Mouse (Mus musculus): Measurements from ENCODE around the gene Commd6.

Commd6 gene

GRCm38 (mm10) chr14:101640153-101640843, at the start of gene Commd6:
Gene Commd6, minus strand, starts transcription at chr14:101640686.
- peak; percentile 100 for DNase-seq

GRCm38 (mm10) chr14:101688406-101688805, 47.9 kb upstream of the Commd6 start:
- DNase-seq, result peak; percentile 95

GRCm38 (mm10) chr14:101687696-101688095, 47.2 kb upstream of the Commd6 start:
- DNase-seq, result no peak

- no peak for DNase-seq
Measured at GRCm38 (mm10) chr14:101672226-101672625, 31.7 kb upstream of the Commd6 start.

GRCm38 (mm10) chr14:101668626-101669025, 28.1 kb upstream of the Commd6 start:
- DNase-seq, result no peak

GRCm38 (mm10) chr14:101666536-101666935, 26.1 kb upstream of the Commd6 start:
- DNase-seq, result no peak

GRCm38 (mm10) chr14:101666056-101666455, 25.6 kb upstream of the Commd6 start:
- no peak for DNase-seq

GRCm38 (mm10) chr14:101664274-101664673, 23.8 kb upstream of the Commd6 start:
- no peak for DNase-seq

GRCm38 (mm10) chr14:101661654-101662412, 21.3 kb upstream of the Commd6 start:
- DNase-seq, result peak; percentile 83

GRCm38 (mm10) chr14:101656307-101656706, 15.8 kb upstream of the Commd6 start:
- DNase-seq, result no peak

- DNase-seq, result peak; percentile 84
Measured at GRCm38 (mm10) chr14:101654526-101654909, 14.0 kb upstream of the Commd6 start.

- peak; percentile 99 for DNase-seq
Measured at GRCm38 (mm10) chr14:101653581-101654525, 13.4 kb upstream of the Commd6 start, which contains the start of gene Uchl3. Gene Uchl3, plus strand, starts transcription at chr14:101653967.

- DNase-seq, result peak; percentile 83
Measured at GRCm38 (mm10) chr14:101652571-101652970, 12.1 kb upstream of the Commd6 start.

- no peak for DNase-seq
Measured at GRCm38 (mm10) chr14:101650551-101650950, 10.1 kb upstream of the Commd6 start.

GRCm38 (mm10) chr14:101644948-101645347, 4.5 kb upstream of the Commd6 start:
- no peak for DNase-seq

- peak; percentile 68 for DNase-seq
Measured at GRCm38 (mm10) chr14:101637381-101637780, 3.1 kb downstream of the Commd6 start.

GRCm38 (mm10) chr14:101635765-101636164, 4.7 kb downstream of the Commd6 start:
- peak; percentile 50 for DNase-seq

GRCm38 (mm10) chr14:101630548-101630947, 9.9 kb downstream of the Commd6 start:
- DNase-seq, result no peak

GRCm38 (mm10) chr14:101617680-101618079, 22.8 kb downstream of the Commd6 start:
- no peak for DNase-seq

GRCm38 (mm10) chr14:101616178-101616577, 24.3 kb downstream of the Commd6 start:
- DNase-seq, result peak; percentile 35

- DNase-seq, result no peak
Measured at GRCm38 (mm10) chr14:101613206-101613605, 27.3 kb downstream of the Commd6 start.

GRCm38 (mm10) chr14:101610701-101611100, 29.8 kb downstream of the Commd6 start:
- peak; percentile 92 for DNase-seq

All from heart, adult 11 months (tissue).